Mouse (Mus musculus): ENCODE data around the gene Rhobtb1.

- no peak for TF ChIP-seq CTCF (IDR thresholded peaks at IDR 0.05; ENCODE audit: insufficient read depth, low read length)
- no peak for TF ChIP-seq POLR2A (IDR thresholded peaks at IDR 0.05; ENCODE audit: borderline replicate concordance, extremely low read depth, low read depth, low read length)
Observed at GRCm38 (mm10) chr10:69166514-69166913, 15.3 kb downstream of the Rhobtb1 start.
